Mouse (Mus musculus) CH12.LX (cell line): ENCODE measurements around the gene Fgfr2.

ENCODE experiments used
- CTCF ChIP-seq, 2 experiments: IDR thresholded peaks in 1 of 2; conservative IDR thresholded peaks in 1 of 2; 2 replicates each; pipeline ENCODE4 v1.5.1; 2011 to 2012; ENCODE audit warnings: low read depth in 2 of 2, low read length in 2 of 2, improper control_type of control experiment in 1 of 2, inconsistent platforms in 1 of 2, mild to moderate bottlenecking in 1 of 2, moderate library complexity in 1 of 2
- EP300 ChIP-seq: IDR thresholded peaks from 2 replicates; pipeline ENCODE4 v1.6.1; 2011; ENCODE audit warnings: low read length, improper control_type of control experiment
- POLR2A ChIP-seq: IDR thresholded peaks from 2 replicates; pipeline ENCODE4 v1.6.1; 2011; ENCODE audit warnings: low read depth, mild to moderate bottlenecking, improper control_type of control experiment, low read length

DNA sequence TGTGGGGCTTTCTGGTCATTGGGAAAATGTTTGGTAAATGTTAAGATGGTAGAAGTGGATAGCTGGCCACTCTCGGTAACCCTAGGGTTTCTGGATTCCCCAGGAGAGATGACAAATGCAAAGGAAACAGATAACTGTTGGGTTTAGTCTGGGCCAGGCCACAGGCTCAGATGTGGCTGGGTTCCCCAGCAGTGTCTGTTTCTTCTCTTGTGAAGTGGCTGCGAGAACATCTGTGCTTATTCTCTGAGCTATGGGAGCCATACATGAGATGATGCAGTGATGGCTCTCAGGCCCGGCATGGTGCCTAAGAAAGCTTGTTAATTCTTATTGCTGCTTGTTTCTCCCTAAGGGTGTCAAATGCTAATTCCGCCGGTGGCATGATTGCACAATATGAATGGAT, 2119.1 kb downstream of the Fgfr2 start:
- TF ChIP-seq CTCF (conservative IDR thresholded peaks at IDR 0.05 in 1 of 2, IDR thresholded peaks at IDR 0.05 in 1 of 2; ENCODE audit: low read depth in 2 of 2, low read length in 2 of 2) (no peak), POLR2A (no peak), EP300 (no peak)
